Mouse (Mus musculus): ENCODE results near the gene Rab4a. TPM values are rescaled to one million over a fixed set of nuclear protein-coding genes. Genes with fewer than 3 reads are reported as not detected.

The Rab4a gene
- total and polyA plus RNA-seq, 3 experiments: 7.7 to 10.6 (median 8.4) TPM

GRCm38 (mm10) chr8:123791101-123791844 is 14.5 kb upstream of the Rab4a start:
- no peak overlapping the region for H3K4me3 ChIP-seq
- no peaks in the 10 kb centered on the region for H3K79me2 ChIP-seq (replicated peaks; ENCODE audit: control insufficient read depth, insufficient read depth, low read length)
- no peak for DNase-seq
- H3K9ac ChIP-seq (ENCODE audit: low read depth, low read length): no peak overlapping the region
- WGBS: 82% methylated on average over 16 of the region's 16 CpGs
- 0 out of 2 replicates have a peak, but pooled peaks cover 1% of the 10 kb centered on the region for H3K4me1 ChIP-seq (ENCODE audit: control insufficient read depth, insufficient read depth, low read length)
- no peaks in the 10 kb centered on the region for H3K27me3 ChIP-seq (ENCODE audit: control insufficient read depth, insufficient read depth, low read length)
- intact Hi-C loops (cut with DNase I): loop anchor here (5.0 to 10.0 kb wide), 2 partner anchors 131 to 574 kb away; no protein-coding TSS in a partner anchor
- no peak for TF ChIP-seq EP300 (IDR thresholded peaks at IDR 0.05; ENCODE audit: insufficient read depth, low read depth, low read length)
- no peak for TF ChIP-seq CTCF (IDR thresholded peaks at IDR 0.05)
- no peak for TF ChIP-seq POLR2A (IDR thresholded peaks at IDR 0.05; ENCODE audit: insufficient read depth, low read depth, low read length)
- no peaks in the 10 kb centered on the region for H3K36me3 ChIP-seq (ENCODE audit: control insufficient read depth, insufficient read depth, low read length)
- no peak overlapping the region for H3K27ac ChIP-seq

GRCm38 (mm10) chr8:123791845-123792225 is 13.9 kb upstream of the Rab4a start:
- Histone ChIP-seq H3K27me3 (ENCODE audit: control insufficient read depth, insufficient read depth, low read length) (no peaks in the 10 kb centered on the region), H3K4me1 (ENCODE audit: control insufficient read depth, insufficient read depth, low read length) (0 out of 2 replicates have a peak, but pooled peaks cover 1% of the 10 kb centered on the region), H3K4me3 (no peak overlapping the region), H3K27ac (no peak overlapping the region), H3K36me3 (ENCODE audit: control insufficient read depth, insufficient read depth, low read length) (no peaks in the 10 kb centered on the region), H3K9ac (ENCODE audit: low read depth, low read length) (no peak overlapping the region), H3K79me2 (replicated peaks; ENCODE audit: control insufficient read depth, insufficient read depth, low read length) (no peaks in the 10 kb centered on the region)
- TF ChIP-seq POLR2A (IDR thresholded peaks at IDR 0.05; ENCODE audit: insufficient read depth, low read depth, low read length) (no peak), CTCF (IDR thresholded peaks at IDR 0.05) (no peak), EP300 (IDR thresholded peaks at IDR 0.05; ENCODE audit: insufficient read depth, low read depth, low read length) (no peak)
- intact Hi-C loops (cut with DNase I): loop anchor here (5.0 to 10.0 kb wide), 2 partner anchors 130 to 573 kb away; no protein-coding TSS in a partner anchor
- no peak for DNase-seq
- WGBS: 83% methylated on average over 7 of the region's 7 CpGs

- H3K36me3 ChIP-seq (ENCODE audit: control insufficient read depth, insufficient read depth, low read length): no peaks in the 10 kb centered on the region
- no peaks in the 10 kb centered on the region for H3K79me2 ChIP-seq (replicated peaks; ENCODE audit: control insufficient read depth, insufficient read depth, low read length)
- H3K27me3 ChIP-seq (ENCODE audit: control insufficient read depth, insufficient read depth, low read length): no peaks in the 10 kb centered on the region
- DNase-seq: no peak
- H3K4me1 ChIP-seq (ENCODE audit: control insufficient read depth, insufficient read depth, low read length): no peaks in the 10 kb centered on the region
- TF ChIP-seq CTCF (IDR thresholded peaks at IDR 0.05) (no peak), POLR2A (IDR thresholded peaks at IDR 0.05; ENCODE audit: insufficient read depth, low read depth, low read length) (no peak), EP300 (IDR thresholded peaks at IDR 0.05; ENCODE audit: insufficient read depth, low read depth, low read length) (no peak)
- H3K9ac ChIP-seq (ENCODE audit: low read depth, low read length): no peak overlapping the region
- H3K27ac ChIP-seq: no peak overlapping the region
- intact Hi-C loops (cut with DNase I): loop anchor here (5.0 to 10.0 kb wide), 2 partner anchors 128 to 571 kb away; no protein-coding TSS in a partner anchor
- no peak overlapping the region for H3K4me3 ChIP-seq
- WGBS: 61% methylated on average over 10 of the region's 10 CpGs
Measured at GRCm38 (mm10) chr8:123793900-123794299, 11.9 kb upstream of the Rab4a start.

GRCm38 (mm10) chr8:123794766-123795165 is 11.0 kb upstream of the Rab4a start:
- intact Hi-C loops (cut with DNase I): loop anchor here (5.0 to 10.0 kb wide), 2 partner anchors 128 to 570 kb away; no protein-coding TSS in a partner anchor
- H3K9ac ChIP-seq (ENCODE audit: low read depth, low read length): no peak overlapping the region
- no peak overlapping the region for H3K27ac ChIP-seq
- H3K36me3 ChIP-seq (ENCODE audit: control insufficient read depth, insufficient read depth, low read length): no peaks in the 10 kb centered on the region
- WGBS: 68% methylated on average over 4 of the region's 4 CpGs
- no peaks in the 10 kb centered on the region for H3K4me1 ChIP-seq (ENCODE audit: control insufficient read depth, insufficient read depth, low read length)
- no peaks in the 10 kb centered on the region for H3K79me2 ChIP-seq (replicated peaks; ENCODE audit: control insufficient read depth, insufficient read depth, low read length)
- TF ChIP-seq POLR2A (IDR thresholded peaks at IDR 0.05; ENCODE audit: insufficient read depth, low read depth, low read length) (no peak), CTCF (IDR thresholded peaks at IDR 0.05) (no peak), EP300 (IDR thresholded peaks at IDR 0.05; ENCODE audit: insufficient read depth, low read depth, low read length) (no peak)
- no peaks in the 10 kb centered on the region for H3K27me3 ChIP-seq (ENCODE audit: control insufficient read depth, insufficient read depth, low read length)
- H3K4me3 ChIP-seq: no peak overlapping the region
- DNase-seq: no peak

- DNase-seq: no peak
- Histone ChIP-seq H3K4me3 (no peak overlapping the region), H3K27ac (no peak overlapping the region), H3K27me3 (ENCODE audit: control insufficient read depth, insufficient read depth, low read length) (no peaks in the 10 kb centered on the region), H3K9ac (ENCODE audit: low read depth, low read length) (no peak overlapping the region), H3K4me1 (ENCODE audit: control insufficient read depth, insufficient read depth, low read length) (no peaks in the 10 kb centered on the region), H3K36me3 (ENCODE audit: control insufficient read depth, insufficient read depth, low read length) (no peaks in the 10 kb centered on the region), H3K79me2 (replicated peaks; ENCODE audit: control insufficient read depth, insufficient read depth, low read length) (no peaks in the 10 kb centered on the region)
- intact Hi-C loops (cut with DNase I): loop anchor here (10.0 kb wide), 1 partner anchor 568 kb away; no protein-coding TSS in a partner anchor
- 27% methylated on average over 4 of the region's 4 CpGs for WGBS
- no peak for TF ChIP-seq EP300 (IDR thresholded peaks at IDR 0.05; ENCODE audit: insufficient read depth, low read depth, low read length)
Measured at GRCm38 (mm10) chr8:123796758-123797157, 9.0 kb upstream of the Rab4a start.

GRCm38 (mm10) chr8:123797928-123798327 is 7.9 kb upstream of the Rab4a start:
- Histone ChIP-seq H3K79me2 (replicated peaks; ENCODE audit: control insufficient read depth, insufficient read depth, low read length) (no peaks in the 10 kb centered on the region), H3K9ac (ENCODE audit: low read depth, low read length) (no peak overlapping the region), H3K4me1 (ENCODE audit: control insufficient read depth, insufficient read depth, low read length) (no peaks in the 10 kb centered on the region), H3K4me3 (no peak overlapping the region), H3K36me3 (ENCODE audit: control insufficient read depth, insufficient read depth, low read length) (no peaks in the 10 kb centered on the region), H3K27me3 (ENCODE audit: control insufficient read depth, insufficient read depth, low read length) (no peaks in the 10 kb centered on the region), H3K27ac (no peak overlapping the region)
- 73% methylated on average over 15 of the region's 15 CpGs for WGBS
- DNase-seq: no peak
- intact Hi-C loops (cut with DNase I): loop anchor here (10.0 kb wide), 1 partner anchor 567 kb away; no protein-coding TSS in a partner anchor
- TF ChIP-seq EP300 (IDR thresholded peaks at IDR 0.05; ENCODE audit: insufficient read depth, low read depth, low read length) (no peak), POLR2A (IDR thresholded peaks at IDR 0.05; ENCODE audit: insufficient read depth, low read depth, low read length) (no peak), CTCF (IDR thresholded peaks at IDR 0.05) (no peak)
